Mouse (Mus musculus) C2C12 (cell line): ENCODE data around the gene Heatr4.

ENCODE experiments used
- CEBPB ChIP-seq: IDR thresholded peaks from one replicate; pipeline ENCODE4 v1.6.1; 2011; ENCODE audit warnings: low read depth, mild to moderate bottlenecking, control low read depth, moderate library complexity
- CTCF ChIP-seq: IDR thresholded peaks from one replicate; pipeline ENCODE4 v1.5.1; 2011; ENCODE audit not compliant: control insufficient read depth, insufficient read depth, insufficient read length
- FOSL1 ChIP-seq: IDR thresholded peaks from one replicate; pipeline ENCODE4 v1.8.0; 2011; ENCODE audit warnings: mild to moderate bottlenecking, low read length; ENCODE audit not compliant: poor library complexity, insufficient read depth, severe bottlenecking

DNA sequence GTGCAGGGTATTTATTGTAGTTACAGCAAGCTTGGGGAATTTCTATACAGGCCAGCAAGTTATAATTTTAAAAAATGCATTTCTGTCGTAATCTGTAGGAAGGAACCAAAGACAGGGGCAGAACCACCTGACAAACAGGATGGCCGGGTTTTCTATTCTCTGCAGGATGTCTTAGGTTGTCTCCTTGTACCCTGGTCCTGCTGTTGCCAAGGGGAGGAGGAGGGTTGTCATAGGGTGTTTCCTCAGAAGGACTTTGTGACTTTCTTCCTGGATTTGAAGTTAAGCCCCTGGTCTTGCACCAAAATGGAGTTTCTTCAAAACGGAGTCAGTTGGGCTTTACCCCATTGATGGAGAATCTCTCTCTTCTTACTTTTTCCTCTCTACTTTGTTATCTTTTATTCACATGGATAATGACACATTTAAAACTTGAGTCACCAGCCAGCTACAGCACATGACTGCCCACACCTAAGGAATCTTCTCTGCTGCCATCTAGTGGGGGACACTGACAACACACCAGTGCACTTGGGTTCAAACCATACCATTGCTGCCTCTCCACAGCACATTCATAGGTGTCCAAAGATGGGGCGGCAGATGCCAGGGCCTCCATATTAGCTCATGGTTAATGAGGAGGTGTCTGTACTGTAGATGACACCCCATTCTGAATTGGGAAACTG is 46.1 kb upstream of the Heatr4 start:
- peak; percentile 64 for TF ChIP-seq CTCF
- TF ChIP-seq CEBPB: no peak
- TF ChIP-seq FOSL1: no peak
